Mouse (Mus musculus) cerebellum, postnatal 36 days (tissue): ENCODE data around the gene Psma5.
"Not testable (repeated sequence)": the region's sequence is repeated elsewhere in the genome, so short reads cannot be mapped to it uniquely, and the experiment has no call there.

Source experiments
- DNase-seq, 2 experiments: peaks; one replicate each; pipeline ENCODE4 v3.0.0; 2021 to 2022; ENCODE audit warnings: mixed read lengths in 2 of 2

Psma5 gene

DNA sequence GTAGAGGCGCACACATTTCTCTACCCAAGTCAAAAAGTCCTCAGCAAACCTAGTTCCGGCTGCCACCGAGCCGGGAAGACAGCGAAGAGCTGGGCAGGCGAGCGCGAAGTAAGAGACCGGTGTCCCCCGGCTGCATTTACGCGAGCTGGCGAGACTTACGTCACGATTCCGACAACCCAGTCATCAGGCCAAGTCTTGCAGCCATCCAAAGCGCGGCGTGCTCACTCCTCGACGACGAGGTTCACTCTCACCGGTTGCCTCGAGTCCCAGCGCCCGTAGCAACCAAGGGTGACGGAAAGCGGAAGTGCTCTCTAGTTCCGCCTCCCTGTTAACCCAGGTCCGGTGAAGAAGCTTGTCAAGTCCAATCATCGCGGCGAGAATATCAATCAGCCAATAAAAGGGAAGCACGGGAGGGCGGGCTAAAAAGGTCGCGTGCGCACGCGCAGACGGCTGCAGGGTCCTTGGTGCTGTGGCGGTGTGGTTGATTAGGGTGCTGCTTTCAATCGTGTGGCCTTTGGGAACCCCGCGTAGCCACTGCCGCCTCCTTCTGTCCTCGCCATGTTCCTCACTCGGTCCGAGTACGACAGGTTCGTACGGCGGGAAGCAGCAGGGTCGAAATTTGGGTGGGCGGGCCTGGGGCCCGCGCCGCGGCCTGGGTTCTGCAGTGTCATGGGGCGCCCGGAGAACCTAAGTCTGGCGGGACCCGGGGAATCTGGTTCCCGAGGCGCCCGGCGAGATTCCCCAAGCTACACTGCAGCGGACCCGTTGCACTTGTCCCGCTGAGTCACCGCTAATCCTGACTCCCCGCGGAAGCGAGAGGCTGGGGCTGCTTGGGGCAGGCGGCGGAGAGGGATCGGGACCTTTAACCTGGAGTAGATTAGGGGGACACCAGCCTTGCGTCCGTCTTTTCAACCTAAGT, at the start of gene Psma5:
Psma5 (plus strand) TSS at position 208 of the 919 bp plus-strand sequence.
- DNase-seq = peak; percentile 94 to 97

DNA sequence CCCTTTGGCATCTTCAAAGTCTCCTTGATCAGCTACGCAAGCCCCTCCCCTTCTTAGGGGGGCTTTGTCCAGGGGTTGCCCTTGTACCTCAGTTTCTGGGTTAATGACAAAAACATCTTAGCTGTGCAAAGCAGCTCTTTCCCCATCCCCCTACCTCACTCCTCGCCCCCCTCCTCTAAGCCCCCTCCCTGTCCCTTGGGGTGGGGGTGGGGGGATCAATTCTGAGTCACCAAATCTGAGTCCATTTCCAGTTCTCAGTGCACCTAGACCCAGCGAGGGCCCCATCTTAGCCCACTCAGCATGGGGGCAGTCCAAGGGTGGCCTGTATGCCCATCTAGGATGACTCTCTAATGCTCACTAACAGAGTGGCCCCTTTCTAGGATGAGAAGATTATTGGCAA, 47.7 kb upstream of the Psma5 start:
- peak in 1 of 2 experiments; percentile 7 for DNase-seq

DNA sequence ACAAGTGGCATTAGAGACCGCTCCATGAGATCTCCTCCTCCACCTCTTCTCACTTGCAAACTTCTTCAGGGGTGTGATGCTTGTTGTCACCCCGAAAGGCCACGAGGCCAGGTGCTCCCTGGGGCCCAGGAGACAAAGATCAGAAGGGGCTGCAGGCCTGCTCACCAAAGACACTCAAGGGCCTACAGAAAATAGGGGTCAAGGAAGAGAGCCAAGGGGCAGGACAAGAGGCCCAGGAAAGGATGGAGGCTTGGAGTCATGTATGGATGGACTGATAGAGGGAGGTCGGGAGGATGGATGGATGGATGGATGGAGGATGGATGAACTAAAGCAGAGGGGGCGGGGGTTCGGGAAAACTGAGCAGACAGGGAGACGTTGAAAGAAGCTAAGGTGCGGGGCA, 47.2 kb upstream of the Psma5 start:
- DNase-seq = no peak

DNA sequence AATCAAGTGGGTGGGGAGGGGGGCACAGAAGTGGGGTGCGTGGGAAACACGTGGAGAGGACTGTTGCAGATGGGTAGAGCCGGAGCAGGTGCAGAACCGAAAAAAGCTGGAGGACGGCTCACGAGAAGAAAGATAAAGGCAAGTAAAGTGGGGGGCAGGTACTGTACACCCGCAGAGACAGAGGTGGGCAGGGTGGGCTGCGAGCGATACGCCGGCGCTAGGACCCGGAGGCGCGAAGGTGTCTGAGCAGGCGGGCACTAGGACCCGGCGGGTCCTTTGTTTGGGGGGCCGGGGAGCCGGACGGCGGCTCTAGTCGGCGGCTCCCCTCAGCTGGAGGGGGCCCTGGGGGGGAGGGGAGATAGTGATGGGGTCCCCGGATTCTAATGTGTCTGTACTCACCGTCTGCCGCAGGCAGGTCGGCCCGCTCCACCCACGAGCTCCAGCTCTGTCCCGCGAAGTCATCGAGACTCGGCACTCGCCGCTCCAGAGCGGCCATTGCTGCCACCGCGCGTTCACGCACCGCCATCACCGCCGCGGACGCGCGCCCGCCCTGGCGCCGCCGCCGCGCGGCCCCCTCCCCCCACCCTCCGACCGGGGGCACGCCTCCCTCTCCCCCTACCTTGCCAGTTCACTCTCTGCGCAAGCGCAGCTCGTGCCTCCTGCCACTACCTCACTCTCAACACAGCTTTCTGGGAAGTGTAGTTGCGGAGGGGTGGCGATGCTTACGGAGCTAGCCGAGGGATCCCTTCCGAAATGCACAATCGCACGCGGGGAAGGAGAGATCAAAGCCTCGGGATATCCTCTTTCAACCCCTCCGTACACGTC, 46.6 kb upstream of the Psma5 start:
- DNase-seq = peak; percentile 95

DNA sequence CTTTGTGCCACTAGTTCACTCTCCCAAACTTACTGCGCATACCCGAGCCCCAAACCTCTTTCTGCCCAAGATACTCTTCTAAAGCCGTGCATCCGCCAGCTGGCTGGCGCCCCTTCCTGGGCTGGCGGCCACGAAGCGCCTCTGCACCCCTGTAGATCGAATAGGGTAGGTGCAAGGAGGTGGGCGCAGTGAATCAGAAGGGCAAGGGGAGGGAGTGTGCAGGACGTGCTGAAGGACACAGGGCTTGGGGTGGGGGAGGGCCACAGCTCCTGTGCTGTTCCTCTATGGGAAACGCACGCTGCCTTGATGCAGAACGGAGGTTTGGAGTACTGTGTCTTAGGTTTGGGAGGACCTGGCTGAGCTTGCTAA, 46.0 kb upstream of the Psma5 start, which contains the start of gene Atxn7l2:
Atxn7l2 (minus strand) TSS at position 164 of the 369 bp plus-strand sequence.
- peak in 1 of 2 experiments; percentile 70 for DNase-seq

DNA sequence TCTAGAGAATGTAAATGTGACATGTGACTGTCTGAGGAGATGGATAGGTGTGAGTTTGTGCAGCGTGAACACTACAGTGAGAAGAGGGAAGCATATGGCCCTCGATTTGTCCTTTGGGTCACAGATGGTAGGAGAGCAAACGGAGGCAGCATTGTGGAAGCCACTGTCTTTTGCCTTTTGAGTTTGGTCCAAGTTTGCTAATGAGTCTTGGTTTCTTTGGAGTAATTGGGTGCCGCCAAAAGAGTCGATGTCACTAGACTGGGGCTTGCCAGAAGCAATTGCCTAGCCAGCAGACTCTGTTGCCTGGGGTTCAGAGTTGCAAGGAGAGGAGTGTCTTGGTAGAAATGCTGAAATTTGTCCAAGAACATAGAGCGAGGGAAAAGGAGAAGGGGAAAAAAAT, 44.9 kb upstream of the Psma5 start:
- peak in 1 of 2 experiments; percentile 36 for DNase-seq

DNA sequence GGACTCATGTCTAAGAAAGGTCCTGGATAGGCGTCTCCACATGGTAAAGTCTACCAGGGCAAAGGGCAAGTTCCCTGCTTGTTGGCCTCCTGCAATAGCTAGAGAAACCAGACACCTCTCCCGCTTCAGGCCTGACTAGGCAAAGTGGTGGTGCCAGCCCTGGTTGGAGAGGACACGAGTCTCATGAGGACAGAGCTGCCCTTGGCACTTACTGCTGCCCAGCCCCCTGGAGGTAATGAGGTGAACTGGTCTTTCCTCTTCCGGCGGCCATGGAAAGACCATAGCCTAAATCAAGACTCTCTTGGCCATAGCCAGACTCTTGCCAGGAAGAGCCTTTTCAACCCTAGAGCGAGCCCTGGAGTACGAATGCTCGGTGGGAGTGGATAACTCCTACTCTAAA, 44.3 kb upstream of the Psma5 start:
- peak in 1 of 2 experiments; percentile 13 for DNase-seq

DNA sequence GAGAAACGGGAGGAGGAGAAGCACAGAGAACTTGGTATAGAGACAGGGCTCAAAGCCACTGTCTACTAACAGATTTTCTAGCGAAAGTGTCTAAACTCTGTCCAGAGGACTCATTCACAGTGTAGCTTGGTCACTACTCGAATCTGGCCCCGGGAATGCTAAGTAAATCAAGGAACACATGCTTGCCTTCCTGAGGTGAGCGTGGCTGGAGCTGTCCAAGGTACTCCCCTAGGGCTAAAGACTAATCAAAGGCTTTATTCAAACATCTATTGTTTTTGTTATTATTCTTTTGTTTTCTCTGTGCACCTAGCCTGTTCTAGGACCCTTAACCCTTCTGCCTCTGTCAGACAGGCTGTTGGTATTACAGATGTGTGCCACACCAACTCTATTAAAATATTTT, 42.0 kb upstream of the Psma5 start:
- DNase-seq = no peak

DNA sequence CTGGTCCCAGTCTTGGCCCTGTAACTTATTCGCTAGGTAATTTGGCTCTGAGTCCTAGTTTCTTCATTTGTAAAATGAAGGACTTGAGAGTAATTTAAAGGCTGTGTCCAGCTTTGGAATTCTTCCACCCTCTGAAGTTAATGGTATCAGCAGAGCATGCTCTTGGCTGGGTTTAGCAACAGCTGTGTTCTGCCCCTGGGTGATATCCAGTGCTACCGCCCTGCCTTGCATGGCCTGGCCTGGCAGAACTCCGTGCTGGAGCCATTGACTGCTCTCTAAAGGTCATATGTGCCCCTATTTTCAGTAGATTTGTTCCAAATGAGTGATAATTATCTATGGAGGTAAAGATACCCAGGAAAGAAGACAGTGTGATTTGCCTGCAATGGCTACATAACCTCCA, 36.1 kb upstream of the Psma5 start:
- no peak for DNase-seq

DNA sequence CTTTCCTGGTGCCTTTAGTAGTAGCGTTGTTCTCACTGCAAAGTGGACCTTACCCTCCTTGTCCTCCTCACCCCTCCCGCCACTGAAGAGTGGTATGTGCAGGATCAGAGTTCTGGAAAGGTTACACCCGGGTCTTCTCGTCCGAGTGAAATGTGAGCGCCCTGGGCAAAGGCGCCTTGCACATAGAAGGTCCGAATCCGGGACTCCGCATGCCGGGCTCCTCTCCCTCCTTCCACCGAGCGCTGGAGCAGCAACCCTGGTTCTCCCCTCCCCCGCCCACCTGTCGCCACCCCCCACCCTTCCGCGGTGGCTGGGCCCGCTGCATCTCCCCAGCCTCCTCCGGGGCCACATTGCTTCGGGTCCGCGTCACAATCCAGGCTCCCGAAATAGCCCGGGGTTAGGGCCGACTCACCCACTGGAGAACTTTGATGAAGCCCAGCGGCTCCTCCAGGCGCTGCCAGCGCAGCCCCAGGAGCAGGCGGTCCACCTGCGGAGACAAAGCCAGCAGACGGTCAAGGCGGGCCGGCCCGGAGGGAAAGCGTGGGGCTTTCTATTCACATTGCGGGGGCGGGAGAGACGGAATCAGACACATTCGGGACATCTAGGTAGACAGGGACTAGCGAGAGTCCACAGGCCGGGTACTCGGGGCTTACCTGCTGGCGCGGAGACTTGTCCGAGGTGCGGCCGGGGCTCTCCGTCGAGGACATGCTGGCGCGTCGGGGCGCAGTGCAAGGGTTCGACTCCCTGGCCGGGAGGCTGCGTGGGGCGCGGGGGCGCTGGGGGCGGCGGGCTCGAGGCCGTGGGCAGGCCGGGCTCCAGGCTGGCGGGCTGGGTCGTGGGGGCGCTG, 30.8 kb upstream of the Psma5 start:
- DNase-seq = no peak

DNA sequence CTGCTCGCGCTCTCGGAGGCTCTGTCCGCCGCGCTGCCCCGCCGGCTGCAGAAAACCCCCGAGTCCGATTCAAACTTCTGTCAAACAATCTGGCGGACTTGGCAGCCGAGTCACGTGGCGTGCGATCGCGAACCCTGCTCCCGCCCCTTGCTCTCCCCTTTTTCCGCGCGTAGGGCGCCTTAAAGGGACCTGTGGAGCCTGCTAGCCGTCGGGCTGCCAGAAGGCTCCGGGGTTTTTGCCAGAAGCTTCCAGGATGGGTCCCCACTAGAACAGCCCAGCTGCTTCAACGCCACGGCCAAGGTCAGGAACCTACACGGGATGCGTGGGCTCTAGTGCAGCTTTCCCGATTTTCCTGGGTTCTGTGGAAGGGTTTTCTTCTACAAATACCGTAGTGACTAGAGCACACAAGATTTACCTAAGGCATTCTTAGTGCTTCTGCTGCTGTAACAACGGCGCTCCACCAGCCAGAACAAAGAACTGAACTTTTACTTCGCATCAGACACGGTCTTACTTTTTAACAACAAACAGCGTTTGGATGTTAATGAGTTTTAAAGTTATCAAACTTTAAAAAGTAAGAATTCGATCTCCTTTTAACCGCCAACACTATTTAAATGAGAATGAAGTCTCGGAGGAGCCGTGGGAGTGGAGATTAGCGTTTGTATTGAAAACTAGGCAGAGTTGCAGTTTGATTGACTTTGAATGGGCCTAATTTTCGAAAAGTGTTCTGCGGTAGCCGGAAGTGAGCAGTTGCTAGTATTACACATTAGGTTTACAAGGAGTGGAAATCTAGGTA, 30.0 kb upstream of the Psma5 start, which contains the start of gene Sypl2:
Sypl2 (minus strand) TSS at position 91 of the 793 bp plus-strand sequence.
- DNase-seq = no peak

DNA sequence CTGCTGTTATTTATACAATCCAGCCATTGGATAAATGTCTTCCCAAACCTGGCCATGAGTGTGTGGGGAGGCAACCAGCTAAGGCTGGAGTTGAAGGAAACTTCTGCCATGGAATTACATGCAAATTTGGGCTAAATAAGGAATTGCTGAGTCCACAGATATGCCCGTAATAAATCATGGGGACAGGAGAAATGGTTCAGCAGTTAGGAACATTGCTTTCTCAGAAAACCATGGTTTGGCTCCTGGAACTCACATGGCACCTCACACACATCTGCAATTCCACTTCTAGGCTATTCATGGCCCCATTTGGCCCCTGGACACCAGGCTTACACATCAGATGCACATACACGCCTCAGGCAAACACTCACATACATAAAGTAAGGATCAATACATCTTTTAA, 29.2 kb upstream of the Psma5 start:
- no peak for DNase-seq

DNA sequence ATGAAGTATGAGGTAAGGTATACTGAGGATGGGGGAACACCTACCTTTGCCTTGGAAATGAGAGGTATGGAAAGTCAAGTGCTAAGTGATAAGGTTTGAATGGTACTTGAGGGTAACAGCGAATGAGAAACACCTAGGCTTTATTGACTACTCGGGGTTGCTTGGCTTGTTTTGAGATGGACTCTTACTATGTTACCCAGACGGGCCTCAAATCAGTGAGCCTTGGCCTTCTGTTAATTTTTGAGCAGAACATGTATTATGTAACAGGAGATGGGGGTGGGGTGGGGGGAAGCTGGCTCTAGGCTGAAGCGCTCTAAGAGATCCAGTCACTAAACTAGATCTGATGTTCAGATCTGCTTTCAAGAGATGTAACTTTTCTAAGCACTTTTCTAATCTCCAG, 25.1 kb upstream of the Psma5 start:
- DNase-seq = no peak

DNA sequence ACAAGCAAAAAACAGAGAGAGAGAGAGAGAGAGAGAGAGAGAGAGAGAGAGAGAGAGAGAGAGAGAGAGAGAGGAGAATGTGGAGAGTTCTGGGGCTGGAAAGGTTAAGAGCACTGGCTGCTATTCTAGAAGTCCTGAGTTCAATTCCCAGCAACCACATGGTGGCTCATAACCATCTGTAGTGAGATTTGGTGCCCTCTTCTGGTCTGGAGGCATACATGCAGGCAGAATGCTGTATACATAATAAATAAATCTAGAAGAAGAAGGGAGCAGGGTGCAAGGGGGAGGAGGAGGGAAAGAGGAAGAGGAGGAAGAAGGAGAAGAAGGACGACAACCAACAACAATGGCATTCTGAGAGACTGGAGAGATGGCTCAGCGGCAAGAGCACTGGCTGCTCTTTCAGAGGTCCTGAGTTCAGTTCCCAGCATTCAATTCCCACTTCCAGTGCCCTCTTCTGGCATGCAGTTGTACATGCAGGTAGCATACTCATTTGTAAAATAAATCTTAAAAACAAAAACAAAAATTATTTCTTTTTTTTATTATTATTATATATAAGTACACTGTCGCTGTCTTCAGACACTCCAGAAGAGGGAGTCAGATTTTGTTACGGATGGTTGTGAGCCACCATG, 19.1 kb upstream of the Psma5 start:
- DNase-seq = not testable (repeated sequence)

DNA sequence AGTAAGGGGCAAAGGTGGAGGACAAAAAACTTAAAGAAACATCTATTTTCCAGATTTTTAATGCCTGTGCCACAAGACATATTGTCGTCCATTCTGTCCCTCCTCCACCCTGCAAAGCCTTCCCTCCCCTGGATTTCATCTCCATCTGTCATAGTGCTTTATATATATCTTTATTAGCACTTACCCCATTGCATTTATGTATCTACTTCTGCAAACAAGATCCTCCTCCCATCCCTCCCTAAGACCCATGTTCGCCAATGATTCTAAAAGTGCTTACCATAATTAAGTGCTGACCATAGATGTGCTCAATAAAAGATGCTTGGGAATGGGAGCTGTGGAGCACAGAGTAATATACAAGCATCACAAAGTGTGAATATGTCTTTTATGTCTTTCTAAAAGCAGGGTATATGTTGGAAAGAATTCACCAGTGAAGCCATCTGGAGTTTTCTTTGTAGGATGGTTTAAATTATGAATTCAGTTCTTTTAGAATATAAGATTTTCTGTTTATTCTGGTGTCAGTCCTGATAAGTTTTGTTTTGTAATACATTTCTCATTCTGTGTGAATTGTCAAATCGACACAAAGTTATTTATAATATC, 15.4 kb upstream of the Psma5 start:
- DNase-seq = no peak

DNA sequence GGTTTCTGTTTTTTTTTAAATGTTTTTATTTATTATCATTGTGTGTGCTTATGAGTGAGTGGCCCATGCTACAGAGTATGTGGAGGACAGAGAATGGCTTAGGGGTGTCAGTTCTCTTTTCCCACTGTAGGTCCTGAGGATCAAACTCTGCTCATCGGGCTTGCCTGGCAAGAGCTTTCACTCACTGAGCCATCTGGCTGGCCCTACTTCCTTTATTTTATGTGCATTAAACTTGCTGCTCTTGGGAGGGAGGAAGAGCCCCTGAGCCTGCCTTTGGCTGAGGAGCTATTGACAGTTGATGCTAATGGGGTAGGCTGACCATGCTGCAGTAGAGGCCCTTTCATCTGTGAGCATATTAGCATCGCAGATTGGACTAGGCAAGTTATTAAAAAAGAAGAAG, 9.9 kb upstream of the Psma5 start:
- no peak for DNase-seq

DNA sequence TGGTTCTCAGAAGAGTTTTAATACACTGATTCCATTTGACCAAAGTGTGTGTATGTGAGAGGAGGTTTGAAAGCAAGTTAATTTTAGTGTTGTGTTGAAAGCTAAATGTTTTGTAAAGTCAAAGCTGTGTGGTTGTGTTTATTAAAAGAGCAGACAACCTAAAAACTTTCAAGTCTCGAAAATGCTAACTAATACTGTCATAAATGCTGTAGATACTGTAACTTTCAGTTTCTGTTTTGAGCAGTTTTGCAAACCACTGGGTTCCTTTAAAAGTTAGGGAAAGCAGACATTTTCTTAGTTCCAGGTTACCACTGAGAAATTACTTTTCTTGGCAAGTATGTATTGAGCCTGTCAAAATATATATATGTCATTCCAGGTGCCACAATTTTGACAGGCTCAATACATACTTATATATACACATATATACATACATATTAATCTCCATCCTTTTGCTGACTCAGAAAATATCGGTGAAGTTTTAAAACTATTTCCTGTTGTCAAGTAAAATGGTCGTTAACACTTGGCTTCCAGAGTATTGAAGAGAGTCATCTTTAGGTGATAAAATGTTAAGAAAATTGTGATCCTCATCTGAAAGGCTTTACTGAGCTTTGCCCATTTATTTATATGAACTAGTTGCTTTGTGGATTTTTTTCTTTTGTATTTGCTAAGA, 1.2 kb downstream of the Psma5 start:
- DNase-seq = no peak

DNA sequence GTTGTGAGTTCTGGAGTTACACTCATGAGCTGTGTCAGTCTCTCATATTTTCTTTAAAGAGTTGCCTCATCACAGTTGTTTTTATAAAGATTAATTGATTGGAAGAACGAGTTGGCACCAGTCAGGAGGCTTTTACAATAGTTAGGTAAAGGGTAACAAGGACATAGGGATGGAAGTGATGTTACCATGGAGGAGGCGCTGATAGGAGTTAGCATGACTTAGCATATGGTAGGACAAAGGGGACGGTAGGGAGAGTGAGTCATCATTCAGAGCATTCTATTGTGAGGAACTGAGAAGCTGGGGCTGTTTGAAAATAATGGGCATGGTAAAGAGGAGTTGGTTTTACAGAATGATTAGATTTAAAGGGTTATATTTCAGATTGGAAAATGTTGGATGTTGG, 2.6 kb downstream of the Psma5 start:
- no peak for DNase-seq

DNA sequence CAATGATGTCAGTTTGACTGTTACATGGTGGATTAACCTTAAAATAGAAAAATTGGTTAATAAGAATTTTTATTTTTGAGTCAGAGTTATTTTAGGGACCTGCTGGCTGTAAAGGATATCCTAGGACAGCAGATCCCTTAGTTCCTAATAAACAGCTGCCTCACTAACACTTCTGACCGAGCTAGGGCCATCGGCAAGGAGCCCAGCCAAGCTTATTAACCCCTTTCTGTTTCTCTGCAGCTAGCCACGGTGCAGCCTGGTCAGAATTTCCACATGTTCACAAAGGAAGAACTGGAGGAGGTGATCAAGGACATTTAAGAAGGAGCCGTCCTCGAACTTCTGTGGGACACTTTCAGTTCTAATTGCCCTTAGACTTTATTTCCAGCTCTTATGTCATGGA, 22.8 kb downstream of the Psma5 start:
- DNase-seq = not testable (repeated sequence)
